ENCODE assay signal across 12 mouse cellular contexts in genomic region chr3:81205201-81205600, GRCm38 (mm10).
DNase-seq lines count a peak whose midpoint lies in the region; ATAC-seq lines count a peak whose summit lies in the region.
"Had no signal": no experiment of that assay in that cellular context is flagged by ENCODE, and none has a peak within 500 bp of the region (broad histone marks: within the 10 kb centered on the region; RNA-seq: fewer than 3 reads in every experiment).

No protein-coding gene starts in this region.

- WGBS in neural tube, embryonic 15.5 days: 67% methylated on average over 5 of the region's 5 CpGs

- no peaks in the 10 kb centered on the region for H3K4me1 ChIP-seq in neural tube, embryonic 15.5 days
- H3K4me1 ChIP-seq: heart, embryonic 12.5 days; hindbrain, embryonic 15.5 days had no signal

- peak; percentile 30 for DNase-seq in neural tube, embryonic 10.5 days (ENCODE audit: extremely low spot score, low spot score)
- DNase-seq in embryo, embryonic 10 days (ENCODE audit: low spot score): peak; percentile 69
- DNase-seq in forelimb bud, embryonic 11.5 days (ENCODE audit: low read depth, low spot score): peak; percentile 52
- peak; percentile 35 for DNase-seq in urinary bladder, postnatal 25 days (ENCODE audit: low spot score)
- no peak for DNase-seq in left cerebral cortex, postnatal 14 days (ENCODE audit: low spot score in 2 of 2)
- no peak for DNase-seq in ovary, postnatal 14 days (ENCODE audit: low spot score)
- DNase-seq: gastrocnemius, adult 2 months; liver, postnatal 0 days; spleen, adult 18-20 months had no signal

- H3K9me3 ChIP-seq in neural tube, embryonic 15.5 days (replicated peaks): no peaks in the 10 kb centered on the region
- H3K9me3 ChIP-seq: heart, embryonic 12.5 days; hindbrain, embryonic 15.5 days had no signal

- H3K9ac ChIP-seq in neural tube, embryonic 15.5 days (replicated peaks): no peak overlapping the region
- H3K9ac ChIP-seq: heart, embryonic 12.5 days; hindbrain, embryonic 15.5 days; liver, postnatal 0 days had no signal

- H3K27ac ChIP-seq in neural tube, embryonic 15.5 days (replicated peaks): no peak overlapping the region
- H3K27ac ChIP-seq: gastrocnemius, adult 2 months; hindbrain, embryonic 15.5 days had no signal

- H3K4me3 ChIP-seq in neural tube, embryonic 15.5 days (replicated peaks): no peak overlapping the region
- H3K4me3 ChIP-seq: gastrocnemius, adult 2 months; heart, embryonic 12.5 days; hindbrain, embryonic 15.5 days had no signal

- no peak for ATAC-seq in neural tube, embryonic 15.5 days (ENCODE audit: low FRiP score)
- ATAC-seq: liver, postnatal 0 days had no signal

- intact Hi-C loops in left cerebral cortex, postnatal 14 days (cut with DNase I): no loop called here

- H3K27me3 ChIP-seq in neural tube, embryonic 15.5 days (replicated peaks): no peaks in the 10 kb centered on the region
- H3K27me3 ChIP-seq: heart, embryonic 12.5 days; hindbrain, embryonic 15.5 days had no signal

- no peaks in the 10 kb centered on the region for H3K36me3 ChIP-seq in neural tube, embryonic 15.5 days
- H3K36me3 ChIP-seq: heart, embryonic 12.5 days; hindbrain, embryonic 15.5 days had no signal

- no peak overlapping the region for H3K4me2 ChIP-seq in neural tube, embryonic 15.5 days
- H3K4me2 ChIP-seq: heart, embryonic 12.5 days; hindbrain, embryonic 15.5 days had no signal

Comparison
In these comparisons a context has a peak if more than half of its experiments do, and no peak if none do; other contexts are left out.
1. DNase-seq: peak in neural tube, embryonic 10.5 days (single experiment), embryo, embryonic 10 days (single experiment), forelimb bud, embryonic 11.5 days (single experiment) and urinary bladder, postnatal 25 days (single experiment); none in left cerebral cortex, postnatal 14 days (0 of 2) and ovary, postnatal 14 days (single experiment).